Mouse (Mus musculus) heart, adult 11 months (tissue): ENCODE data around the gene Gfi1b.

ENCODE experiments used
- DNase-seq: peaks from one replicate; pipeline ENCODE4 v3.0.0; 2022

The Gfi1b gene

DNA sequence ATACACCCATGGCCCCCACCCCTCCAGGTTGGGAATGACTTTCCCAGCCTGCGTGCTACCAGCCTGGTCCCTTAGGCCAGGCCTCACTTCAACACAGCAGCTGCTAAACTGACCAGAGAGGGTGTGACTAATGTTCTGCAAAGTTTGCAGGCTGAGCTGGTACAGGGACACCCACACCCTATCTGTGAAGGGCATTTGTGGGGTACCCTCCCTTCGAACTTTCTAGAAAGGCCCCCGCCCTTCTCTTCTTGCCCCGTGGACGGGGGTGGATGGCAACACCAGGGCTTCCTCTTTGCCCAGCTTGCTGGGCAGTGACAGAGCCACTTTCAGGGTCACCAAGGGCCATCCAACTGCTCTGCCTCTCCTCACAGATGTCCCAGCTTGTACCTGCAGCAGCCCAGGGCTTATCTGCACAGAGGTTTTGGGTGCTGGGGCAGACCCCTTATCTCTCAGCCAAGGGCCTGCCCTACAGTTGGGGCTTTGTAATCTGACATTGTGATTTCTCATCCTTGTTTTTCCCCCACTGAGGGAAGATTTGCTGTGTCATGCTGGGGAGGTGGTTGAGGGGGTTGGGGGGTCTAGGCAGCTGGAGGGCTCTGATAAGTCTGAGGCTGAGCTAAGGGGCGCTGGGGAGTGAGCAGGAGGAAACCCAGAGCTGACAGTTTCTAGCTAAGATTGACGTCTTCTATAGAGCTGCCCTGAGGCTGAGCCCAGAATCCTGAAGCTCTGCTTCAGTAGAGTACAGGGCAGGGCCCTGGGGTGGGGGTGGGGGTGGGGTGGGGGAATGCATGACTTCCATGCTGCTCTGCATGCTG, 23.8 kb downstream of the Gfi1b start:
- no peak for DNase-seq

DNA sequence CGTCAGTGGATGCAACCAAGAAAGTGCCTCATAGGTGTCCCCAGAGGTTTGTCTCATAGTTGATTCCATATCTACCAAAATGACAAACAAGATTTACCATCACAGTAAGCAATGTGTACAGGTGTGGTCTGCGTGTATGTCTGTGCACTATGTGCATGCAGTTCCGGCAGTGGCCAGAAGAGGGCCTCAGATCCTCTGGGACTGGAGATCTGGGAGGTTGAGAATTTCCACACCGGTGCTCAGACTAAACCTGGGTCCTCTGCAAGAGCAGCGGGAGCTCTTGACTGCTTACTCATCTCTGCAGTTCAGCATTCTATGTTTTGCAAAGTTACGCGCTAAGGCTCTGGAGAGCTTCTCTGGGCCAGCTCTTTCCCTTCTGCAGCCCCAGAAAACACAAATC, 24.8 kb downstream of the Gfi1b start:
- DNase-seq, result no peak

DNA sequence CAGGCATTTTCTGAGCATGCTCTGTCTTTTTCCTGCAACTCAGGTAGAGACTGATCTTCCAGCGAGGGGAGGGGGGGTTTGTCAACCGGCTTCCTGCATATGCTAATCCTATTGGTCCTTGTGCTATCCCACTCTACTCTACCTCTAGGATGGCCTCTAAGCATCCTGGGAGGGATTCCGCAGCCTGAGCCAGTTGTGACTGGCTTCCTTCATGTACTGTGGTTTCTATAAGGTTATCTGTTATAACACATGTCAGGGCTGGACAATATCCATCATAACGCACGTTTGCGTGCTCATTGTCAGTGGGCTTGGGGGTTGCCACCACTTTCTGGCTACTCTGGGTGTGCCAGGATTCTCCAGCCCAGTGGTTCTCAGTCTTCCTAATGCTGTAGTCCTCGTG, 25.8 kb downstream of the Gfi1b start:
- no peak for DNase-seq

DNA sequence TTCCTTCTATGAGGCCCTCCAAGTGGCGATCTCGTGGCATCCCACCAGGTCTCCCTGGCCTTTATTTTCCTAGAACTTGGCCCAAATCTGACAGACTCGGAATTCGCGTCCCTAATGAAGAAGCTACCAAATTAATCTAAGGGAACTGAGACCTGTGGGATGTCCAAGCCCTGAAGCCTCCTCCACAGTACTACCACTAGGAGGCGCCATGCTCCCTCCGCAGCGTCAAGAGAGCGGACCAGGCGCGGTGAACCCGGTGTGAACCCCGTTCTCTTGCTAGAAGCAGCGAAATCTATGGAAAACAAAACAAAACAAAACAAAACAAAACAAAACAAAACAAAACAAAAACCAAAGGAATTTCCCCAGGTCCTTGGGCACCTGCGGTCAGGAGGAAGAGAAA, 29.0 kb downstream of the Gfi1b start:
- DNase-seq, result no peak

DNA sequence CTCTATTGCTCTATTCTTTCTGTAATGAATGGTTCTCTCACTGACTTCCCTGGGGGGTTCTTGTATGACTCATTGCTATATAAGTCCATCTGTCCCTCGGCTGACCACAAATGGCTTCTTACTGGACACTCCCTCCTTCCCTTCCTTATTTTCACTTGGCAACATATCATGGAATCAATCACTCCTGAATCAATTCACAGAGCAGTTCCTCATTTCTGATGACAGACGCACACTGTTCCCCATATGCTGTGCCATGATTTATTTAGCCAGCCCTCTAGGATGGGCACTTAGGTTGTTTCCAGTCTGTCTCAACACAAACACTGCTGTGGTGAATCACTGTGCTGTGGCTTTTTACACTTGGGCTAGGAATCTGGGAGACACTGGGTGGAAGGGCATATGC, 30.3 kb downstream of the Gfi1b start:
- peak; percentile 95 for DNase-seq

DNA sequence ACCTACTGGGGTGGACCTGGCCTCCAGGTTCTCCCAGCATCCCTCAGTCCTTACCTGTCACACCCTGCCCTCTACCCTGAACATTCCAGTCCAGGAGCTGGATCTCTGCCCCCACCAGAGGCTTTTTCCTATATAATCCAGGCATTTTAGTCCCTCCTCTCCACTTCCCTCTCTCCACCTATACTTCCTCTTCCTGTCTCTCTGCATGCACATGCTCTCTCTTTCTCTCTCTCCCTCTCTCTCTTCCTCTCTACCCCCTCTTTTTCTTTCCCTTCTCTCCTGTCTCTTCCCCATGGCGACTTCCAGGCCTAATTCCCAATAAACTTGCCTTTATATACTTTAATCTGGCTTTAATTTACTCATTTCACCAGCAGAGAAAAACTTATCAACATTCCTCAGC, 33.2 kb downstream of the Gfi1b start:
- DNase-seq, result no peak

DNA sequence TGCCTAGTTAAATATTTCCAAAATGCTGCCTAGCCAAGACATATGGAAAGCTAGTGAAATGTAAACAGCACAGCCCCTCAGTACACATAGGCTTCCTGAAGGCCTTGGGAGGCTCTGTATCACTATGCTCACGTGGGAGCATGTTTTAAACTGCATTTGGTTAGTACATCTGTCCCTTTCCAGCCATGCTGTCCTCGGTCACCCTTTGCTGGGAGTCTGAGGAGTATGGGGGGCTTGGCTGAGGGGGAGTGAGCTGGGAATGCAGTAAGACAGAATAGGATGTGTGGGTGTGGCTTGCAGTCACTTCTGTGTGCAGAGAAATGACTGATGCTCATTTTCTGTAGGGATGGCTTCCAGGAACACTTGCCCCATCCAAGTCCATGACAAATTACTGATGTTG, 36.1 kb downstream of the Gfi1b start:
- no peak for DNase-seq

DNA sequence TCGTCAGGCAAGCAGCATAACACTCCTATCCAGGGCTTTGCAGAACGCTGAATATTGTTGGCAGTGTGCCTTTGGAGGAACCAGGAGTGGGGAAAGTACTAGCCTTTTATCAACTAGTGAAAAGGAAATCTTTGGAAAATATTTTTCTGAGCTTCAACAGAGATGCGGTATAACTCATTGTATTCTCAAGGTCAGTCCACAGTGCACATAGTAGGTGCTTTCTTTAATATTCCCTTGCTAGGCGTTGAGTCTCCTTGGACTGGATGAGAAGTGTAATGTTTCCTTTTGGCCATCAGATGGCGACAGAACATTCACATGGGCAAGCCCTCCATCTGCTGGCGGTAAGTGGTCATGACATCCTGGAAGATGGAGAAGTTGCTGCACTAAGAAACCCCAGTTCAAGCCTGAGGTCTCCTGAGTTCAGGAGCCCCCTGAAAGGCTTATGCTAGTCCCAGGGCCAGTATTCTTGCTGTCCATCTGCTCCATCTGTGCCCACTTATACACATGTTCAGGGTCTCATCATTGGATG, 36.7 kb downstream of the Gfi1b start:
- no peak for DNase-seq

DNA sequence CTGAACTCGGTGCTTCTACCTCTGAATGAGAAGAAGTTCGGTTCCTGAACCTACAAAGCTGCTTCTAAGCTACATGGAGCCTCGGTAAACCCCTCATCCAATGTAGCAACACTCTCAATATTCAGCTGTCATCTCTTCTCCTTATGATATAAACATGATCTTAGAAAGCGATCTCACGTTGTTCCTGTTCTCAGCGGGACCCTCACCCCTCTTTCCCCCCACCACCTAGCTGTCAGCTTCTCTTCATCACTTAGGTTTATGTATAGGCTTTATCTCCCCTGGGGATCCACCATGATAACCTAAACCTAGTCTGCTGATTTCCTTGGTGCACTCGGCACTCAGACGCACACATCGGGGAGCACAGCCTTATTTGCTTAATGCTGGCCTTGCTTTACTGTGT, 38.1 kb downstream of the Gfi1b start, which contains the start of gene Gtf3c5:
Gtf3c5 (minus strand) TSS at position 101 of the 400 bp plus-strand sequence.
- DNase-seq, result no peak

DNA sequence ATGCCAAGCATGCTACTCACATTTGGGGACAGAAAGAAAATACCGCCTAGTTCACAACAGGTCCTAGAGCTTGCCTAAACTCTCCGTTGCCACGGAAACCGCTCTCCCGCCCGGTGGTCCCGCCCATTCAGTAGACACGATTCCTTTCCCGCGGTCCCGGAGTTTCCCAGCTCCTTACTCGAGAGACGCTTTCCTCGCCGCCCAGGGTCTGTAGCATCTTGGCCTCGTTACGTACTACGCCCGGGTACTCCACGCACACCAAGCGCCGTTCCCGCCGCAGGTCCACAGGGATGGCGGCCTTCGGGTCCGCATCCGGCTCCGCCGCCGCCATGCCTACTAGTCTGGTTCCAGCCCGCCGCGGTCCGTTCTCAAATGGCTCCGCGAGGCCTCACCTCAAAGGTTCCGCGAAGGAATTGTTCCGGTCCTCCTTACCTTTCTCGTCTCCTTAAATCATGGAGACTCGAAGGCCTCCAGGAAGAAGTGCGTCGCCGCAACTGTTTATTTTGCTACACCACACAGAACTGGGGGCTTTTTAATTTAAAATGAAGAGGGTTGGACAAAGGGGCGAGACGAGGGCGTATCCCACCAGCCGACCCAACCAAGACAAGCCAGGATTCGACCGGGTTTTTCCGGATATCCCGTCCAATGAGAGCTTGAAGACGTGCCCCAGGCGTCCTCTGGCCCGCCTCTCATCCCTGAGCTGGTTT, 39.0 kb downstream of the Gfi1b start:
- peak; percentile 99 for DNase-seq

DNA sequence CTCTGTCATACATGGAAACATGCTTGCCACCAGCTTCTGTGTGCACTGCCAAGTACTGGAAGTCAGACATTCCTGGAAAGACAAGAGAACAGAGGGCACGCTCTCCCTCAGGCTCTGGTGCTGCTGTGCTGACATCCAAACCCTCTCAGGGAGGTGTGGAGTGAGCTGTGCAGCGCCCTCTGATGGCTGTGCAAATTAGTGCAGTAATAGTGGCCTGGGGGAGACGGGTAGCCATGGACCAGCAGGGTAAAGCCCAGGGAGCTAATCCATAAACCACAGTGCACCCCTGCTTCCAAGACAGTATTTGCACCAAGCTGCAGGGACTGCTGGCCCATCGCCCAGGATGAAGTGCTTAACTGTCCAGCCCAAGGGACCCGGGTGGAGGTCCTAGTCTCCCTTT, 43.8 kb downstream of the Gfi1b start:
- no peak for DNase-seq

DNA sequence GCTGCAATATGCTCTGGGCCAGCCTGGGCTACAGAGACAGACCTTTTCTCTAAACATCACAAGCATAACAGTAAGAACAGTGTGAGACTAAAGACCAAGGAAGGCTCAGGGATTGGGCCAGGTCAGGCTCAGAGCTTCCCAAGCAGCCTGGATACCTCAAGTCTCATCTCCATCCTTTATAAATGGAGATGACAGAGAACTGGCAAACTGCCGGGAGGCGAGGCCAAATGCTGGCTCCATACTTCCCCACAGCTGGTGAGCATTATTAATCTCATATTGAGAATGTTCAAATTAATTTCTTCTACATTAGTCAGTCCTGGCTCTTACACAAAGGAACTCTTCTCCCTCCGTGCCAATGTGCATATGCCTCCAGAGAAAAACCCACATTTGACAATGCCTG, 45.0 kb downstream of the Gfi1b start:
- DNase-seq, result no peak

DNA sequence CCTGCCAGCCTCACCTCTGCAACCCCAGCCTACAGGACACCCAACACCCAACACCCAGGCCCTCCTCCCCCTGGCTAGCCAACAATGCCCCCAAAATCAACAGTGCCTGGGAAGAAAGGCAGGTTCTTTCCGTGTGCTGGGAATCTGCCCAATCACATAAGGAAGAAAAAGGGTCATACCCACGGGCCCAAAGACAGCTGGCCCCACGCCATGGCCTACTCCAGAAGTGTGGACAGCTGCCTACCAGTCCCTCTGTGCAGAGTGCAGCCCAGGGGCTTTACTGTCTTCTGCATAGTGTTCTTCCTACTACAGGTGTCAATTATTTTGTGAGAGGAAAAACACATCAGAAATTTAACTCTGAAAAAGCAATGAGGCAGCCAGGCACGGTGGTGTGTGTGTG, 46.4 kb downstream of the Gfi1b start:
- DNase-seq, result no peak

DNA sequence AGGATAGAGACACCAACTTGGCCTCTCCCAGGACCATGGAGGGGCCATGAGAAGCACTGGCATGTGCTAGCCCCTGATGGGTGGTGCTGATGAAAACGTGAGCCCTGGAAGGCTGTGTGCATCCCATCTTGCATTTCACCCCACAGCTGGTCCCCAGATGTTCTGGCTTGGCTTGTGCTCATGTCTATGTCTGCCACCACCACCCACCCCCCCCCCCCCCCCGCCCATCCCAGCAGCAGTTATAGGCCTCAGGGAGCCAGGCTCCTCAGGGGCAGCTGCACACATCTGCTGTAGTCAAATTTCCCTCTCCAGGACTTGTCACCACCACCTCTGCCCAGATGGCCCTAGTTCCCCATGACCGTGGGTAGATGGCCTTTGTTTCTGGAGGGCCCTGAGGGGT, 51.9 kb downstream of the Gfi1b start:
- DNase-seq, result no peak

DNA sequence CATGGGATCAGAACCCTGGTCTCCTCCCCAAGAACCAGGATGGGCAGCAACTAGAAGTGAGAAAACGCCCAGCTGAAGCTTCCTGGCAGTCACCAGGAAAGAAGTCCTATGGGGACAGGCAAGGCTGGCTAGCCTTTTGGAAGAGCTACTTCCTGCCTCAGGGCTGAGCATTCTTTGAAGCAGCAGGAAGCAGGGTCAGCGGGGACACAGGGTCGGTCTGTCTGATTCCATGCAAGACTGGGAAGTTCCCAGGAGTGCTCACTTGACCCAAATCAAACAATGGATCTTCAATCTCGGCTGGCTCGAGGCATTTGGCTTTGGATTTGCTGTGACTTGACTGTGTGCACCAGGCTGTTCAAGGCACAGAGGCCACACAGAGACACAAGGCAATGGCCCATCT, 55.2 kb downstream of the Gfi1b start:
- DNase-seq, result peak; percentile 95

DNA sequence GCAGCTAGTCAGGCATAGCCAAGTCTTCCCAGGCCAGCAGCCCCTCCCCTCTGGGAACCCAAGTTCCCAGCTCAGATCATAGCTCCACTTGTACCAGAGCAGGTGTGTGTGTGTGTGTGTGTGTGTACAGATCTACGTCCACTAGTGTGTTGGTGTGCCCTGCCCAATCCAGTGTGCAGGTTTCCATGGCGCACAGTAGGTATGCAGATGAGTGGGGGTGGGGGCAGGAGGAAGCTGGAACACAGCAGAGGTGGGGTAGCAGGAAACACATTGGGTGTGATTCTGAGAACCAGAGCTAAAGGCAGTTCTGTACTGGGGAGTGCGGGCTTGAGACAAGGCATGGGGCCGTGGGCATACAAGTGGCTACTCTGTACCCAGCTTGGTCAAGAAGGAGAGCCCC, 57.4 kb downstream of the Gfi1b start:
- no peak for DNase-seq

DNA sequence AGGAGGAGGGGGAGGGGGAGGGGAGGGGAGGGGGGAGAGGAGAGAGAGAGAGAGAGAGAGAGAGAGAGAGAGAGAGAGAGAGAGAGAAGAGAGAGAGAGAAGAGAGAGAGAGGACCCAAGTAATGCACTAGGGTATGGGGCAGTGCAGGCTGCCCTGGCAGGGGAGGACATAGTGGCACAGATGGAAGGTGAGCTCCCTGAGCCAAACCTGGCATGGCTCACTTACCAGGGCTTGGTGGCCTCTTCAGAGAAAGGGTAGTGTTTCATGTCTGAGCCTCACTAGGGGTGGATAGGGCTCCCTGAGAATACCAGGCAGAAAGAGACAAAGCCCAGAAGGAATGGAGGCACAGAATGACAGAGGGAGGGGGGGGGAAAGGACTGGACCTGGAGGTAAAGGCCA, 58.0 kb downstream of the Gfi1b start:
- no peak for DNase-seq

DNA sequence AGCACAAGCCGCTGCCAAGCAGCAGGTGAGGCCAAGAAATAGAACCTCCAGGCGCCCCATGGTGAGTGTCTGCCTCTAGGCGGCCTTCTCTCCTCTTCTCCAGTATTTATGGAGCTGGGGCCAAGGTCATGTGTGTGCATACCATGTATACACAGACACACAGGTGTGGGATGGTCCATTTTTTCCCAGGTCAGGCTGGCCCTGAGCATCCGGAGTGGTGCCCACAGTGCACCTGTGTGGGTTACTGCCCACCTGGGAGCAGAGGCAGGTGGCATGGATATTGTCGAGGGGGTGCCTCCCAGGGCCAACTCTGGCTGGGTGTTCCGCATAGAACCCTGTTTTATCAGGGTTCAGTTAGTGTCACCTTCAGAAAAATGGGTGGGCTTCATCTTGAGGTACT, 58.5 kb downstream of the Gfi1b start, which contains the start of gene Cel:
Cel (minus strand) TSS at position 101 of the 400 bp plus-strand sequence.
- no peak for DNase-seq
